Mouse (Mus musculus): ENCODE results near the gene Tcl1b3.
A peak's percentile ranks its signal among the peaks of the same experiment; 100 is the strongest.
"Not testable (repeated sequence)": the region's sequence is repeated elsewhere in the genome, so short reads cannot be mapped to it uniquely, and the experiment has no call there.

Gene Tcl1b3

DNA sequence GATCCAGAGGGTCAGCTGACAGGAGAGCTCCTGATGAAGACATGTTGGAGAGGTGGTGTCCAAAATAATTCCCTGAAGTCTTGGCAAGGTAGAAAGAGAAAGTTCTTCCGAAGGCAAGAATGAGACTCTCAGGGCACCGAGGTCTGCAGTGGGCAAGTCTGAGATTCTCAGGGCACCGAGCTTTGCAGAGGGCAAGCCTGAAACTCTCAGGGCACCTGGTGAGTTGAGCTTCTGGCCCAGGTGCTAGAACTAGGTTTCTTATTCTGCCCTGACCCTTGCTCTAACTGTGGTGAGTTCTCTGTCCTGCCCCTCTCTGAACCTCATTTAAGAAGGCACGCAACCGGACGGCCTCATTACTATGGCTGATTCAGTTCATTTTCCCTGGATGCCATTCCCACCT, at the start of gene Tcl1b3:
Gene Tcl1b3 (plus strand): TSS at position 301 of the 400 bp plus-strand sequence.
- DNase-seq (ENCODE audit: low read depth, low spot score): not testable (repeated sequence)

DNA sequence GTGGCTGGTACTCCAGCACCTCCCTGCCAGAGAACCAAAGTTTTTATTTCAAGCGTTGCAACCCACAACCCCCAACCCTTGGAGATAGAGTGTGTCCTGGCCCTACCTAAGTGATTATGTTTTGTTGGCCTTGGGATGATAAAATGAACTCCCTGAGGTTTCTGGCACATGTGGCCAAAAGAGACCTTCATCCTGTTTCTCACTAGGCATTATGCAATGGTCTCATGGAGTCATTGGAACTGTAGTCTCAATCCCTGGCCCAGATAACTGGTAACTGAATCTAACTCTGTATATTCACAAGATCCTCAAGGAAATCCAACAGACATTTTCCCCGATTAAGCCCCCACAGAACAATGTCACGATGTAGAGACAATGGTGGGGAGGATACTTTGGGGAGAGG, 47.7 kb upstream of the Tcl1b3 start:
- DNase-seq (ENCODE audit: low read depth, low spot score): no peak

DNA sequence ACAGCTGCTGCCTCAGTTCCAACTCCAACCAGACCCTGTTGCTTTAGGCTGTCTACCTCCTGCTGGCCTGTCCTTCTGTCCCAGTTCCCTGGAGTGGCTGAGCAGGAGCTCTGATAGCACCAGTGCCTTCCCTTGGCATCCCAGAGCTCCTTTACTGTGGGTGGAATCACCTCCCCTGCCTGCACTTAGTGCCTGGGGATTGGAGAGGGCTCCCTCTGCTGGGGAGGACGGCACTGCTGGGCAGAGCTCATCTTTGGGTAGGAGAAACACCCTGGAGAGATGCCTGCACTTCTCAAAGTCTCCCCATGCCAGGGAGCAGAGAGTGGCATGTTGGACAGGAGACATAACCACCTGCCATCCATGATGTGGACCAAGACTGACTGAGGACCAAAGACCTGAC, 45.9 kb upstream of the Tcl1b3 start:
- not testable (repeated sequence) for DNase-seq (ENCODE audit: low read depth, low spot score)

DNA sequence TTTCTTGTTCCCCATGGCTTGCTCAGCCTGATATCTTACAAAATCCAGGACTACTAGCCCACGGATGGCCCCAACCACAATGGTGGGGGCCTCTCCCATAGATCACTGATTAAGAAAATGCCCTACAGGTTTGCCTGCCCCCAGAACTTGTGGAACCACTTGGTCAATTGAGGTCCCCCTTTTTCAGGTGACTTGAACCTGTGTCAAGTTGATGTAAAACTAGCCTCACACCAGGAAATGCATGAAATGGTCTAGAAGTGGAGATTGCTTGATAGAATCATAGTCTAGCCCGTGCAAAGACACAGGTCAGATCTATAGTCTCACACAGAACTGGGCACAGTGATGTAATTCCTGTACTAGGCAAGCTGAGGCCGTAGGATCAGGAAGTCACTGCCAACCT, 45.1 kb upstream of the Tcl1b3 start, which contains the start of gene Tcl1b2:
Gene Tcl1b2 (plus strand): TSS at position 301 of the 400 bp plus-strand sequence.
- no peak for DNase-seq (ENCODE audit: low read depth, low spot score)

DNA sequence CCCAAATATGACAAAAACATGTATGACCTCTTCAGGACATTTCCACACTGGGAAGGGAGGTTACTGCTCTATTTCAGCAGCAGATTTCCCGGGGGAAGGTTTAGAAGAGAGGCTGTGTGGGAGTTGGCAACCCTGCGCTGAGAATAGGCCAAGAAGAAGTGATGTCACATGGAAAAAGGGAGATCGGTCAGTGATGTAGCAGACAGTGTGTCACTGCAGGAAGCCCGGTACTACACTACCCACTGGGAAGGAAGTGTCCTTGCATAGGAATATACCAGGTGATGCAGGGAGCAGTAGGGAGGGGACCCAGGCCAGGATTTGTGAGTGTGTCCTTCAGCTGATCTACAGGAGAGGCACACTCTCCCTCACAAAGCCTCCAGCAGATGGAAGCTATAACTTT, 35.6 kb upstream of the Tcl1b3 start:
- not testable (repeated sequence) for DNase-seq (ENCODE audit: low read depth, low spot score)

DNA sequence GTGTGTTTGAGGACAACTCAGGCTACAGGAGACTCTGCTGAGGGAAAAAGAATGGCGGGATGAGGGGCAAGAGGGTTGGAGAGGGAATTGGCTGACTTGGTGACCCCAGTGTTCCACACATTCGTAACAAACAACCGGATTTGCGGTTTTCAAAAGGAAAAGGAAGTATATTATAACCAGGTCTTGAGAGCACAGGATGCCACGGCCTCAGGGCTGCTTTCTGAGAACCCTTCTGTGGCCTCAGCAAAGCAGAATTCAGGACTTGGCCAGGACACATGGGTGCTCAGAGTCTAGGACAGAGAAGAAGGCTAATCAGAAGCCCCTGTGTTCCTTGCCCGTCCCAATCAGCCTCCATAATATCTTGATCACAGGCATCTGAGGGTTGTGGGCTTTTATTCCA, 32.0 kb upstream of the Tcl1b3 start:
- no peak for DNase-seq (ENCODE audit: low read depth, low spot score)

DNA sequence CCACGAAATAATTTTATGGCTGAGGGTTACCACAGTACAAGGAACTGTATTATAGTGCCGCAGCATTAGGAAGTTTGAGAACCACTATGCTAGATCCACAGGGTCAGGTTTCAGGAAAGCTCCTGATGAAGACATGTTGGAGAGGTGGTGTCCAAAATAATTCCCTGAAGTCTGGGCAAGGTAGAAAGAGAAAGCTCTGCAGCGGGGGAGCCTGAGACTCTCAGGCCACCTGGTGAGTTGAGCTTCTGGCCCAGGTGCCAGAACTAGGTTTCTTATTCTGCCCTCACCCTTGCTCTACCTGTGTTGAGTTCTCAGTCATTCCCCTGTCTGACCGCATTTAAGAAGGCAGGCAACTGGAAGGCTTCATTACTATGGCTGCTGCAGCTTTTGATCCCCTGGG, 31.5 kb upstream of the Tcl1b3 start, which contains the start of gene Tcl1b1:
Gene Tcl1b1 (plus strand): TSS at position 301 of the 400 bp plus-strand sequence.
- DNase-seq (ENCODE audit: low read depth, low spot score): no peak

DNA sequence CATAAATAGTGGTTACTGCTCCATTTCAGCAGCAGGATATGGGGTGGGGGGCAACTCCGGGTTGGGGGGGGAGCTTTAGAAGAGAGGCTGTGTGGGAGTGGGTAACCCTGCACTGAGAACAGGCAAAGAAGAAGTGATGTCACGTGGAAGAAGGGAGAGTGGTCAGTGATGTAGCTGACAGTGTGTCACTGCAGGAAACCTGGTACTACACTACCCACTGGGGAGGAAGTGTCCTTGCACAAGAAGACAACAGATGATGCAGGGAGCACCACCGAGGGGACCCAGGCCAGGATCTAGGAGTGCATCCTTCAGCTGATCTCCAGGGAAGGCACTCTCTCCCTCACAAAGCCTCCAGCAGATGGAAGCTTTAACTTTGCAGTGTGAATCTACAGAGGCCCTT, 24.1 kb upstream of the Tcl1b3 start:
- no peak for DNase-seq (ENCODE audit: low read depth, low spot score)

DNA sequence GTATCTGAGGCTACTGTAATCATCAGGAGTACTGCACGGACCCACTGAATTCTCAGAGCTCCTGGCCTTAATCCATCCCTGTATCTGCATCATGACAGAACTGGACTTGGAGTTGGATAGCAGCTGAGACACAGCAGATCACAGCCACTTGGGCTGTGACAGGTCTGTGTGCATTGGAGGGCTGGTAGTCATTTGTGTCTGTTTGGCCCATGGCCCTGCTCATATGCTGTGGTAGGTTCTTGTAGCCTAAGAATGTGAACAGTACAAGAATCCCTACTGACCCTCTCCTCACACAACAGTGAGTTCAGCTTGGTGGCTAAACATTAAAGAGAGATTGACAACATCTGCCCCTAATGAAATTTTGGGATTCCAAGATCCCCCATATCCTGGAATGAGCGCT, 17.5 kb upstream of the Tcl1b3 start:
- DNase-seq (ENCODE audit: low read depth, low spot score): no peak

DNA sequence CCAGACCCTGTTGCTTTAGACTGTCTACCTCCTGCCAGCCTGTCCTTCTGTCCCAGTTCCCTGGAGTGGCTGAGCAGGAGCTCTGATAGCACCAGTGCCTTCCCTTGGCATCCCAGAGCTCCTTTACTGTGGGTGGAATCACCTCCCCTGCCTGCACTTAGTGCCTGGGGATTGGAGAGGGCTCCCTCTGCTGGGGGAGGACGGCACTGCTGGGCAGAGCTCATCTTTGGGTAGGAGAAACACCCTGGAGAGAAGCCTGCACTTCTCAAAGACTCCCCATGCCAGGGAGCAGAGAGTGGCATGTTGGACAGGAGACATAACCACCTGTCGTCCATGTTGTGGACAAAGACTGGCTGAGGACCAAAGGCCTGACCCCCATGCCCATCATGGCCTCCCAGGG, 16.5 kb upstream of the Tcl1b3 start:
- DNase-seq (ENCODE audit: low read depth, low spot score): peak; percentile 17

DNA sequence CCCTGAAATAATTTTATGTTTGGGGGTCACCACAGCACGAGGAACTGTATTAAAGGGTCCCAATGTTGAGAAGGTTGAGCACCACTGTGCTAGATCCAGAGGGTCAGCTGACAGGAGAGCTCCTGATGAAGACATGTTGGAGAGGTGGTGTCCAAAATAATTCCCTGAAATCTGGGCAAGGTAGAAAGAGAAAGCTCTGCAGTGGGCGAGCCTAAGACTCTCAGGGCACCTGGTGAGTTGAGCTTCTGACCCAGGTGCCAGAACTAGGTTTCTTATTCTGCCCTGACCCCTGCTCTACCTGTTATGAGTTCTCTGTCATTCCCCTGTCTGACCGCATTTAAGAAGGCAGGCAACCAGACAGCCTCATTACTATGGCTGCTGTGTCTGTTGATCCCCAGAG, 14.8 kb upstream of the Tcl1b3 start, which contains the start of gene Tcl1b5:
Gene Tcl1b5 (plus strand): TSS at position 301 of the 400 bp plus-strand sequence.
- not testable (repeated sequence) for DNase-seq (ENCODE audit: low read depth, low spot score)

DNA sequence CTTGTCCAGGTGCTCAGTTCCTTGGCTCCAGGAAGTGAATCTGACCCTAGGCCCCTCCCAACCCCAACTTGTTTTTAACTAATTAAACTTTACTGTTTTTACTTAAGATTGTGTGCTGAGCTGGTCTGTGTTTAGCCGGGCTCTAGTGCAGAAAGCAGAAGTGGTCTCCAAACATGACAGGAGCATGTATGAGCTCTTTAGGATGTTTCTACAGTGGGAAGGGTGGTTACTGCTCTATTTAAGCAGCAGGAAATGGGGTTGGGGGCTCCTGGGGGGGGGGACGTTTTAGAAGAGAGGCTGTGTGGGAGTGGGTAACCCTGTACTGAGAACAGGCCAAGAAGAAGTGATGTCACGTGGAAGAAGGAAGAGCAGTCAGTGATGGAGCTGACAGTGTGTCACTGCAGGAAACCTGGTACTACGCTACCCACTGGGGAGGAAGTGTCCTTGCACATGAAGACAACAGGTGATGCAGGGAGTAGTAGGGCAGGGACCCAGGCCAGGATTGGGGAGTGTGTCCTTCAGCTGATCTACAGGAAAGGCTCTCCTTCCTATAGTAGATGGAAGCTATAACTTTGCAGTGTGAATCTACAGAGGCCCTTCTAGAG, 9.7 kb upstream of the Tcl1b3 start:
- not testable (repeated sequence) for DNase-seq (ENCODE audit: low read depth, low spot score)

DNA sequence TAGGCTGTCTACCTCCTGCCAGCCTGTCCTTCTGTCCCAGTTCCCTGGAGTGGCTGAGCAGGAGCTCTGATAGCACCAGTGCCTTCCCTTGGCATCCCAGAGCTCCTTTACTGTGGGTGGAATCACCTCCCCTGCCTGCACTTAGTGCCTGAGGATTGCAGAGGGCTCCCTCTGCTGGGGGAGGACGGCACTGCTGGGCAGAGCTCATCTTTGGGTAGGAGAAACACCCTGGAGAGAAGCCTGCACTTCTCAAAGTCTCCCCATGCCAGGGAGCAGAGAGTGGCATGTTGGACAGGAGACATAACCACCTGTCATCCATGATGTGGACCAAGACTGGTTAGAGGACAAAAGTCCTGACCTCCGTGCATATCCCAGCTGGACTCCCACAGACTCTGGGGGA, 1.9 kb upstream of the Tcl1b3 start:
- not testable (repeated sequence) for DNase-seq (ENCODE audit: low read depth, low spot score)

DNA sequence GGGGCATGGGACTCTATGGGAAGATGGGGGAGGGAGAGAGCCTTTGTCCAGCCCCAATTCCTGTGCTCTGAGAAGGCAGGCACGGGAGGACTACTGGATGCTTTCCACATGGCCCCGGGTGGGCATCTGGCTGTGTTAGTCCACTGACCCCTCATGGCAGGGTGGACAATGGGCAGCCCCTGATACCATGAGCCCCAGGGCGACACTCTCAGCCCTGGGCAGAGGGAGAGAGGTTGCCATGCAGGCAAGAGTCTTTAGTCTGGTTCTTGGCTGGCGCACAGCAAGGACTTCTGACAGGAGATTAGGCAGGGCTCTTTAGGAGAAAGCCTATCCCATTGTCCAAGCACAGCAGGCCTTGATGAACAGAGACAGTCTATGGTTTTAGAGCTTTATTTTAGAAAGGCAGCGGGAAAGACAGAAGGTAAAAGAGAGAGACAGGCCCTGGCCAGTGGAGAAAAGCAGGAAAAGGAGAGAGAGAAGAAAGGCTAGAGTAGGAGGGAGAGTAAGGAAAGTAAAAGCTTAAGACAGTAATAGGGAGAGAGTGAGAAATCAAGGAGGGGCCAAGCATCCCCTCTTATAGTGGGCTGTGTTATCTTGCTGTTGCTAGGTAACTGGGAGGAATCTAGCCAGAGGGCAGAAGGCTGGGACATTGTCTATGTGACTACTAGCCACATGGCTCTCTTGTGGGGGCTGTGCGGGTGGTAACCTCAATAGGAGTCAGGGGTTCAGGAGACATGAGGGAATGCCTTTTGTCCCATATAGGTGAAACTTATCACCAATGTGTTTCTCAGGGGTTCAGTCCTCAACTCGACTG, 9.0 kb downstream of the Tcl1b3 start:
- not testable (repeated sequence) for DNase-seq (ENCODE audit: low read depth, low spot score)

DNA sequence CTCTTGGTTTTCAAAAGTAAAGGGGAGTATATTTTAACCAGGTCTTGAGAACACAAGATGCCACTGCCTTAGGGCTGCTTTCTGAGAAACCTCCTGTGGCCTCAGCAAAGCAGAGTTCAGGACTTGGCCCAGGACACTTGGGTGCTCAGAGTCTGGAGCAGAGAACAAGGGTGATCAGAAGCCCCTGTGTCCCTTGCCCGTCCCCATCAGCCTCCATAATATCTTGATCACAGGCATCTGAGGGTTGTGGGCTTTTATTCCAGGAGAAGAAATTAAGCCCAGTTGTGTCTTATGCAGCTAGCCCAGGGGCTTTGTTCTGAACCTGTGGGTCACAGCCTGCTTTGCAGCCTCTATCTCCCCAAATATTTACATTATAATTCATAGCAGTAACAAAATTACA, 10.8 kb downstream of the Tcl1b3 start, which contains the start of gene Tcl1b4:
Gene Tcl1b4 (plus strand): TSS at position 301 of the 400 bp plus-strand sequence.
- DNase-seq (ENCODE audit: low read depth, low spot score): not testable (repeated sequence)

DNA sequence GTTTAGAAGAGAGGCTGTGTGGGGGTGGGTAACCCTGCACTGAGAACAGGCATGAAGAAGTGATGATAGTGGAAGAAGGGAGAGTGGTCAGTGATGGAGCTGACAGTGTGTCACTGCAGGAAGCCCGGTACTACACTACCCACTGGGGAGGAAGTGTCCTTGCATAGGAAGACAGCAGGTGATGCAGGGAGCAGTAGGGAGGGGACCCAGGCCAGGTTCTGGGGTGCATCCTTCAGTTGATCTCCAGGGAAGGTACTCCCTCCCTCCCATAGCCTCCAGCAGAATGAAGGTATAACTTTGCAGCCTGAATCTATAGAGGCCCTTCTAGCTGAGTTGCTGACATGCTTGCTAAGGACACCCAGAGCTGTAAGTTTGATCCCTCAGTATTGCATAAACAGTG, 16.2 kb downstream of the Tcl1b3 start:
- no peak for DNase-seq (ENCODE audit: low read depth, low spot score)

DNA sequence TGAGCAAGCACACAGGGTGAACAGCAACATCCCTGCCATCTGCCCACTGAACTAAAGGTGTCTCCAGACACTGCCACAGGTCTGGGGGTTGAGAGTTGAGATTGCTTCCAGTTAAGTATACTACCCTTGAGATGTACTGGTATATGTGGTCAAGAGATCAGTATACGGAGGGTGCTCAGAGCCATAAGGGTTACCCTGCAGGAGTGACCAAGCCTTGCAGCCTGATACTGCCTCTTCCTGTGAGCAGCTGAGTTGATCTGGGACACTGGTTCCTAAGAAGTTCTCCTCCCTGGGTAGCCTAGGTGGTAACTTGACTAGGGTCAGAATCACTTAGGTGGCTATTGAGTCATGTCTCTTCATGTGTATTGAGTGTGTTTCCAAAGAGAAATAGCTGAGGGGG, 17.6 kb downstream of the Tcl1b3 start:
- no peak for DNase-seq (ENCODE audit: low read depth, low spot score)

DNA sequence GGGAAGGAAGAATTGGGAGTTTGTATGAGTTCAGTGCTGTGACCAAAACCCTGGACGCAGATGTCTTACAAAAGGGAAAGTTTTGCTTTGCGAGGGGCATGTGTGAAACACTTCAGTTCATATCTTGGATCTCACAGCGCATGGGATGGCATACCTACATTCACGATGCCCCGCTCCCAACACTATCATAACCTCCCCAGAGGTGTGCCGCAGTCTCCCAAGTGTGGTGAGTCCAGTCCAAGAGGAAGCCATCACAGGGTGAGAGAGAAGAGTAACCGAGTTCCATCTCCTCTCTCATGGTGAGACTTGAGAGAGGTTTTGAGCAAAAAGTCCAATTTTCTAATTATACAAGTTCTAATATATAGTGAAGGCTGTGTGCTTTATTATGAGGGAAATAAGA, 18.4 kb downstream of the Tcl1b3 start:
- DNase-seq (ENCODE audit: low read depth, low spot score): no peak

DNA sequence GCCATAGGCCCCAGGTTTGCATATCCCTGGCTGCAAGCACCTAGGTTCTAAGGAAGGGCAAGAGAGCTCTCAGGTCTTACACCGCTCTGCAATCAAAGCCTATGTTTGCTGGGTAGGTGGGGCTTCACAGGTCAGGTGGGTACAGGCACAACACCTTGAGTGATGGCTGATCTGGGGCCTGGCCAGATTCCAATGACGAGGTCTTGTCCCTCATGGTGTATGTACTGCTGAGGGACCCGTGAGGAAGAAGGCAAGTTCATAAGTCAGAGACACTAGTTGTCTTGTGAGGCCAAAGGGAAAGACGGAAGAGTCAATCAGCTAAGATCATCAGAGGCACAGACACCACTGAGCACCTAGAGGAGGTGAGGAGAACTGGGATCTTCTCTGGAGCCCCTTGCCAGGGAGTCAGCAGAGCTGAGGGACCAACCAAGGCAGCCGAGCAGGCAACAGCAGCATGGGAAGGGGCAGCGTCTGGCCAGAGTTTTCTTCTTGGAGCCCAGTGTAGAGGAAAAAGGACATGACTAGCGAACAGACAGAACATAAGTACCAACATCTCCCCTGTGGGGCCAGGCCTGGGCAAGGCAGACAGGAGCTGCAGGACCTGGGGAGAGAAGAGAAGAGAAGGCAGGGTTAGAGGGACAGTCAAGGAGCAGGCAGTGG, 26.4 kb downstream of the Tcl1b3 start:
- no peak for DNase-seq (ENCODE audit: low read depth, low spot score)

DNA sequence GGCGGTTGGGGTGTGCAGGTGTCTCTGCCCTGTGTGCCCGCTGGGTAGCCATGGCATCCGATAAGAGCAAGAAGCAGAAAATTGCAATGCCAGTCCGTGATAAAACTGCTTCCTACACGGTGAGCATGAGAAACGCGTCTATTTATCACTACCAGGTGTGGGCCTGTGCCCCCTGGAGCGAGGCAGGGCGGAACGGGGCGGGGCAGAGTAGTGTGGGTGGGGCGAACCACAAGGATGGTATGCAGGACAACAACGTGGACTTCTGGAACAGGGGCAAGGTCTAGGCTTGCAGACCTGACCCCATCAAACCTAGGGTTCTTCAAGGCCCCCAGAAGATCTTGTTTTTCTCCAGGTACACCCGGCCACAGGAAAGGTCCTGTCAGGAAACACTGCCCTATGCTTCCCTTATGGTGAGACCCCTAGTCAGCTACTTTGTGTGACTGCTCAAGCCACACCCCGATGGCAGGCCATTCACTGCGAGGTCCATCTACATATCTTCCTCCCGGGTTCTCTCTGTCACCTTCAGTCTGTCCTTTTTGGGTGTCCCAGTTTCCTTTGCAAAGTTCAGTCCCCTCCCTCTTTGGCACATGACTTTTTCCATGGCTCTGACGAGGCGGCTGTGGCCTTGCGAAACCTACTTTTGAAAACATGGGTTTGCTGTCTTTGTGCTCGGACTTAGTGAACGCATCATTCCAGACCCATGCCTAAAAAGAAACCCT, 31.9 kb downstream of the Tcl1b3 start, which contains the start of gene Tcl1:
Gene Tcl1 (minus strand): TSS at position 193 of the 719 bp plus-strand sequence.
- peak; percentile 76 for DNase-seq (ENCODE audit: low read depth, low spot score)

DNA sequence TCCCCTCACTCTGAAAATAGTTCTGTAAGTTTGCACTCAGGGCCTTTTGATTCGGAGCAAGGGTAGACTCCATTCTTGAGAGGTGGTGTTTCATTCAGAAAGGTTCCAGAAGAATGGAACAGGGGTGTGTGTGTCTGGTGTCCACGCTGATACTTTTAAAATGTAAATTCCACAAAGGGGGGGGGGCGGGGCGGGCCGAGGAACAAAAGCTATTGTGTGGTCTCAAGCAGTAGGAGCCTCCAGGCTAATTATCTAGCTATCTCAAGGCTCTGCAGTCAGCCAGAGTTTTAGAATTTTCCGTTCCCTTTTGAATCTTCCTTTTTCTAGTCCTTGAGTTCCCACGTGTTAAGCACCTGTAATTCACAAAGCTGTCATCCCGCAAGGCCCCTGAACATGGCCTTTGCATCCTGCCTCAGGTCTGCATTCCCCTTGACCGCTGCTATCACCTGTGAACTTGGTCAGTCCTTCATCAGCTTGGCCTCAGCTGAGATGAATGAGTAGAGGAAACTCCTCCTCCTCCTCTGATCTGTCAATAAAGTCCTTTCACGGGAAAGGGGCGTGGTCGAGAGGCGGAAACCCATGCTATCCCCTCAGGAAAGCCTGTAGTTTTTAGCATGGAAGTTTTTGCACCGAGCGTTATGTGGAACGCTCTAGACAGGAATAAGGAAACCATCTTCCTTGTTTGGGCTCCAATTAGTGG, 33.9 kb downstream of the Tcl1b3 start:
- peak; percentile 90 for DNase-seq (ENCODE audit: low read depth, low spot score)

Data from ES-CJ7 (cell line).